Mouse (Mus musculus) olfactory bulb, adult 2 months (tissue): ENCODE results near the gene Riok1.

Source experiments
- CTCF ChIP-seq: fragments of 200-500 bp; IDR thresholded peaks from 2 replicates; pipeline ENCODE4 v1.5.1; 2012; ENCODE audit warnings: low read depth, mild to moderate bottlenecking, low read length, moderate library complexity; ENCODE audit not compliant: insufficient read depth
- POLR2A ChIP-seq: fragments of 200-500 bp; IDR thresholded peaks from 2 replicates; pipeline ENCODE4 v1.6.1; 2012; ENCODE audit warnings: mild to moderate bottlenecking, low read depth, low read length, moderate library complexity; ENCODE audit not compliant: insufficient read depth

DNA sequence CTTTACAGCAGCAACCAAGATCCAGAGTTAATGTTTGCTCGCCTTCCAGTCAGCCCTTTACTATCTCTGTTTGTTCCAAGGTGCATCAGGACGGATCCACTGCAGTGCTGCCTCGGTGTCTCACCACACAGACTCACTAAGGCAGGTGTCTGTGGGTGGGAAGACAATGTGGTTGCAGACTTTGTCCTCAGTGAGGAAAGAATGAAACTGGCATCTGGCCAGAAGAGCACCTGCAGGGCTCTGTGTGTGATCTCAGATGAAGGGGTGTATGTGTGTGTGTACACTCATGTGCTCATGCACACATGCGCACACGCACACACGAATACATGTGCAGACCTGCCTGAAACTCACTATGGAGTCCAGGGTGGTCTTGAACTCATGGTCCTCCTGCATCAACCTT lies 52.7 kb downstream of the Riok1 start:
- TF ChIP-seq POLR2A: no peak
- TF ChIP-seq CTCF: no peak
